Mouse (Mus musculus) left cerebral cortex, postnatal 36 days (tissue): ENCODE data around the gene Cd164l2. TPM values are rescaled to one million over a fixed set of nuclear protein-coding genes. Genes with fewer than 3 reads are reported as not detected.

ENCODE experiments used
- DNase-seq, 2 experiments: peaks; one replicate each; pipeline ENCODE4 v3.0.0; 2021 to 2022; ENCODE audit warnings: low spot score in 2 of 2, mixed read lengths in 1 of 2
- intact Hi-C: fragments of 180-260 bp; cut with DNase I; formaldehyde crosslinking; loops from one replicate; pipeline ENCODE4 v1.15.1; 2025
- total RNA-seq, 2 experiments: library from RNA; stranded (reverse); gene quantifications; 2 replicates each; pipeline ENCODE4 v1.2.3; 2021

Gene Cd164l2
- total RNA-seq, 2 experiments from 2014 or later, result 4.9 to 10.0 TPM

- DNase-seq, result no peak
- intact Hi-C loops, result no loop called here
Observed at GRCm38 (mm10) chr4:133244289-133244688, 32.4 kb downstream of the Cd164l2 start.

GRCm38 (mm10) chr4:133247072-133247471 is 35.1 kb downstream of the Cd164l2 start:
- DNase-seq, result no peak
- intact Hi-C loops, result no loop called here

- DNase-seq, result no peak
- intact Hi-C loops, result no loop called here
Observed at GRCm38 (mm10) chr4:133247806-133248449, 36.0 kb downstream of the Cd164l2 start.

GRCm38 (mm10) chr4:133250609-133251008 is 38.7 kb downstream of the Cd164l2 start:
- peak; percentile 83 for DNase-seq
- intact Hi-C loops, result loop anchor here (5.0 kb wide), 1 partner anchor 47 kb away; no protein-coding TSS in a partner anchor

- peak in 1 of 2 experiments; percentile 53 for DNase-seq
- intact Hi-C loops, result loop anchor here (5.0 kb wide), 1 partner anchor 46 kb away; no protein-coding TSS in a partner anchor
Observed at GRCm38 (mm10) chr4:133251214-133251613, 39.3 kb downstream of the Cd164l2 start.

- intact Hi-C loops, result loop anchor here (5.0 kb wide), 1 partner anchor 45 kb away; no protein-coding TSS in a partner anchor
- DNase-seq, result no peak
Observed at GRCm38 (mm10) chr4:133252089-133252488, 40.2 kb downstream of the Cd164l2 start.

GRCm38 (mm10) chr4:133253412-133253811 is 41.5 kb downstream of the Cd164l2 start:
- no peak for DNase-seq
- intact Hi-C loops, result loop anchor here (5.0 kb wide), 1 partner anchor 44 kb away; no protein-coding TSS in a partner anchor

- no peak for DNase-seq
- intact Hi-C loops, result no loop called here
Observed at GRCm38 (mm10) chr4:133255392-133255791, 43.5 kb downstream of the Cd164l2 start.

GRCm38 (mm10) chr4:133256820-133257219 is 44.9 kb downstream of the Cd164l2 start:
- intact Hi-C loops, result no loop called here

GRCm38 (mm10) chr4:133257230-133257629 is 45.3 kb downstream of the Cd164l2 start:
- no peak for DNase-seq
- intact Hi-C loops, result no loop called here

More at GRCm38 (mm10) chr4:133256820-133257219, 44.9 kb downstream of the Cd164l2 start:
- DNase-seq, result no peak

- intact Hi-C loops, result no loop called here
- no peak for DNase-seq
Observed at GRCm38 (mm10) chr4:133257798-133258408, 46.0 kb downstream of the Cd164l2 start.

- intact Hi-C loops, result no loop called here
- DNase-seq, result no peak
Observed at GRCm38 (mm10) chr4:133261641-133262374, 49.9 kb downstream of the Cd164l2 start.

GRCm38 (mm10) chr4:133262375-133262765 is 50.4 kb downstream of the Cd164l2 start:
- no peak for DNase-seq
- intact Hi-C loops, result no loop called here

- intact Hi-C loops, result no loop called here
- no peak for DNase-seq
Observed at GRCm38 (mm10) chr4:133262882-133263281, 51.0 kb downstream of the Cd164l2 start, which contains the start of gene Sytl1. Sytl1 (minus strand) TSS chr4:133263113.

GRCm38 (mm10) chr4:133263756-133264155 is 51.8 kb downstream of the Cd164l2 start:
- no peak for DNase-seq
- intact Hi-C loops, result no loop called here

- no peak for DNase-seq
- intact Hi-C loops, result no loop called here
Observed at GRCm38 (mm10) chr4:133264559-133264958, 52.6 kb downstream of the Cd164l2 start.

GRCm38 (mm10) chr4:133265297-133265696 is 53.4 kb downstream of the Cd164l2 start:
- intact Hi-C loops, result no loop called here
- no peak for DNase-seq

GRCm38 (mm10) chr4:133265759-133266158 is 53.8 kb downstream of the Cd164l2 start:
- no peak for DNase-seq
- intact Hi-C loops, result no loop called here

- intact Hi-C loops, result no loop called here
- no peak for DNase-seq
Observed at GRCm38 (mm10) chr4:133266248-133266880, 54.4 kb downstream of the Cd164l2 start.

- DNase-seq, result no peak
- intact Hi-C loops, result no loop called here
Observed at GRCm38 (mm10) chr4:133268931-133269330, 57.0 kb downstream of the Cd164l2 start.
